Mouse (Mus musculus) limb, embryonic 14.5 days (tissue): Measurements from ENCODE around the gene Wdr34. TPM values are rescaled to one million over a fixed set of nuclear protein-coding genes. Genes with fewer than 3 reads are reported as not detected.
"Not testable (repeated sequence)": the region's sequence is repeated elsewhere in the genome, so short reads cannot be mapped to it uniquely, and the experiment has no call there.

Source experiments
- ATAC-seq: fragments of 200-750 bp; cut with Nextera tagmentation; 2 replicates; pipeline ENCODE4 v1.8.0; 2017; ENCODE audit warnings: low read depth, moderate number of reproducible peaks, moderate TSS enrichment; ENCODE audit not compliant: low FRiP score
- DNase-seq: peaks from one replicate; pipeline ENCODE4 v3.0.0-alpha.2; 2015; ENCODE audit warnings: low spot score
- H3K27ac ChIP-seq: fragments of 300-500 bp; sonication (generic); replicated peaks from 2 replicates; pipeline ENCODE4 v1.5.1; 2014; ENCODE audit warnings: low read depth, mild to moderate bottlenecking, low read length, moderate library complexity, mixed read lengths
- H3K27me3 ChIP-seq: fragments of 300-500 bp; sonication (generic); 2 replicates; pipeline ENCODE4 v1.6.1; 2014; ENCODE audit warnings: low read length, mixed read lengths; ENCODE audit not compliant: control insufficient read depth, insufficient read depth
- H3K36me3 ChIP-seq: fragments of 300-500 bp; sonication (generic); 2 replicates; pipeline ENCODE4 v1.6.1; 2014; ENCODE audit warnings: mild to moderate bottlenecking, low read length, moderate library complexity, mixed read lengths; ENCODE audit not compliant: control insufficient read depth, insufficient read depth
- H3K4me1 ChIP-seq: fragments of 300-500 bp; sonication (generic); 2 replicates; pipeline ENCODE4 v1.6.1; 2014; ENCODE audit warnings: antibody characterized with exemption, low read length, mixed read lengths; ENCODE audit not compliant: control insufficient read depth, insufficient read depth
- H3K4me2 ChIP-seq: fragments of 300-500 bp; sonication (generic); replicated peaks from 2 replicates; pipeline ENCODE4 v1.6.1; 2014; ENCODE audit warnings: low read depth, mild to moderate bottlenecking, low read length, moderate library complexity; ENCODE audit not compliant: severe bottlenecking
- H3K4me3 ChIP-seq: fragments of 300-500 bp; sonication (generic); replicated peaks from 2 replicates; pipeline ENCODE4 v1.5.1; 2014; ENCODE audit warnings: low read length
- H3K9ac ChIP-seq: fragments of 300-500 bp; sonication (generic); 2 replicates; pipeline ENCODE4 v1.6.1; 2014; ENCODE audit warnings: mild to moderate bottlenecking, low read depth, low read length, moderate library complexity; ENCODE audit not compliant: severe bottlenecking
- H3K9me3 ChIP-seq: fragments of 300-500 bp; sonication (generic); 2 replicates; pipeline ENCODE4 v1.6.1; 2016; ENCODE audit warnings: low read length; ENCODE audit not compliant: control insufficient read depth
- POLR2A ChIP-seq: fragments of 200-500 bp; IDR thresholded peaks from 2 replicates; pipeline ENCODE4 v1.8.0; 2012; ENCODE audit warnings: inconsistent platforms, mild to moderate bottlenecking, moderate library complexity, borderline replicate concordance; ENCODE audit not compliant: insufficient read depth, insufficient read length; ENCODE audit errors: extremely low read depth
- WGBS: fragments of 180-500 bp; shearing (Covaris S2); extraction: QIAGEN DNeasy Blood & Tissue Kit; methylation state at CpG from one replicate; pipeline ENCODE4 v1.1.7; 2014; 5-methylcytosine and 5-hydroxymethylcytosine counted together
- polyA plus RNA-seq, 2 experiments: library from polyadenylated mRNA; depleted of rRNA in 1 of 2; stranded (reverse) in 1 of 2; unstranded in 1 of 2; fragments of >200 nt; fragmentation: Nextera tagmentation in 1 of 2; extraction: Ambion mirVana in 1 of 2; gene quantifications; 2 replicates each; pipeline versions ENCODE4 v1.2.1 to v1.2.3; 2012 to 2014

Wdr34 gene
- polyA plus RNA-seq, 2 experiments = 30.1 to 44.0 TPM

DNA sequence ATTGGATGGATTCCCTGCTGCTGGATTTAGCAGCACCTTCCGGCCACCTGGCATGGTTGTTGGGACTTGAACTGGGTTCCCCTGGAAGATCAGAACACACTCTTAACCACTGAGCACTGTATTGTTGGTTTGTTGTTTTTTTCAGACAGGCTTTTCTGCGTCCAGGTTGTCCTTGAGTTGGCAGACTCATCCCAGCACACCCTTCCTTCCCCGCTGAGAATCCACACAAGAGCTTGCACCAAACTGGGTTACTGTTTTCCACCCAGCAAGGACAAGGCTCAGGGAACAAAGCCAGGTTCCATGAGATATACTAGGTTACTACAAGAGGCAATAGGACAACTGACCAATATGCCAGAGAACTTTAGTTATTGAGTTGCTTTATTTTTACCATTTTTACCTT, 8.1 kb upstream of the Wdr34 start:
- Histone ChIP-seq H3K27me3 (no peaks in the 10 kb centered on the region), H3K9me3 (no peaks in the 10 kb centered on the region), H3K9ac (no peak overlapping the region), H3K27ac (no peak overlapping the region), H3K36me3 (no peaks in the 10 kb centered on the region), H3K4me1 (no peaks in the 10 kb centered on the region), H3K4me2 (no peak overlapping the region), H3K4me3 (no peak overlapping the region)
- no peak for DNase-seq
- TF ChIP-seq POLR2A = no peak
- ATAC-seq = no peak
- 93% methylated on average over 3 of the region's 3 CpGs for whole genome bisulfite sequencing

DNA sequence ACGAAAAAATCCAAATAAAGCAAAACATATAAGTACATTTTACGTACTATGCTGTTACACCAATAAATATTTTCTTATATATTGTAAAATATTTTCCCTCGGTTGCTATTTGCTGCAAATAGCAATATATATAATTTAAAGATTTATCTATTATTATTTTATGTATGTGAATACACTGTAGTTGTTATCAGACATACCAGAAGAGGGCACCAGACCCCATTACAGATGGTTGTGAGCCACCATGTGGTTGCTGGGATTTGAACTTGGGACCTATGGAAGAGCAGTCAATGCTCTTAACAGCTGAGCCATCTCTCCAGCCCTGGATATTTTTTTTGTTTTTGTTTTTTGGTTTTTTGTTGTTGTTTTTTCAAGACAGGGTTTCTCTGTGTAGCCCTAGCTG, 6.6 kb upstream of the Wdr34 start:
- not testable (repeated sequence) for H3K9ac ChIP-seq, ATAC-seq, H3K27ac ChIP-seq, DNase-seq, H3K27me3 ChIP-seq, H3K4me2 ChIP-seq, H3K4me1 ChIP-seq, H3K9me3 ChIP-seq, H3K4me3 ChIP-seq, H3K36me3 ChIP-seq
- WGBS = 89% methylated on average over 3 of the region's 3 CpGs

DNA sequence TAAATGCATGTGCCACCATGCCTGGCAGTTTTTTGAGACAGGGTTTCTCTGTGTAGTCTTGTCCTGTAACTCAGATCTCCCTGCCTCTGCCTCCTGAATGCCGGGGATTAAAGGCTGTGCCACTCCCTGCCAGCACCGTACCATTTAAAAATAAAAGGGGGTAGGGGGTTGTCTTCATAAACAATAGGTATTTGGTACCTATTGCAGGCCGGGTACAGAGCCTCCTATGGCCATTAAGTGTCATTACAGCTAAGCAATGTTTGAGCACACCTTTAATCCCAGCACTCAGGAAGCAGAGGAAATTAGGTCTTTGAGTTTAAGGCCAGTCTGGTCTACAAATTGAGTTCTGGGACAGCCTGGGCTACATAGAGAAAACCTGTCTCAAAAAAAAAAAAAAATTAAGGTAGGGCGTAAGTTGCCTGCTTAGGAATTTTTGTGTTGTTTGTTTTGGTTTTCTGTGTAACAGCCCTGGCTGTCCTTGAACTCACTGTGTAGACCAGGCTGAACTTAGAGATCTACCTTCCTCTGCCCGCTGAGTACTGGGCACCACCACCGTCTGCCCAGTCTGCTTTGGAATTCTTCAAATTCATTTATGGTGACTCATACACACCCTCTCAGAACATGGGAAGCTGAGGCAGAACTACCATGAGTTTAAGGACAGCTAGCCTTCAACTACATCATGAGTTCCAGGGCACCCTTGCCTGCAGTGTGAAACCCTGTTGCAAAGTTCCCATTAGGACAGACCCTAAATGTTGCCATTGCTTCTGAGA, 3.5 kb upstream of the Wdr34 start:
- Histone ChIP-seq H3K27me3 (no peaks in the 10 kb centered on the region), H3K27ac (no peak overlapping the region), H3K4me1 (no peaks in the 10 kb centered on the region), H3K4me2 (no peak overlapping the region), H3K9ac (no peak overlapping the region), H3K4me3 (no peak overlapping the region), H3K9me3 (no peaks in the 10 kb centered on the region), H3K36me3 (no peaks in the 10 kb centered on the region)
- DNase-seq = no peak
- ATAC-seq = no peak
- no peak for TF ChIP-seq POLR2A
- 30% methylated on average over 6 of the region's 6 CpGs for WGBS

DNA sequence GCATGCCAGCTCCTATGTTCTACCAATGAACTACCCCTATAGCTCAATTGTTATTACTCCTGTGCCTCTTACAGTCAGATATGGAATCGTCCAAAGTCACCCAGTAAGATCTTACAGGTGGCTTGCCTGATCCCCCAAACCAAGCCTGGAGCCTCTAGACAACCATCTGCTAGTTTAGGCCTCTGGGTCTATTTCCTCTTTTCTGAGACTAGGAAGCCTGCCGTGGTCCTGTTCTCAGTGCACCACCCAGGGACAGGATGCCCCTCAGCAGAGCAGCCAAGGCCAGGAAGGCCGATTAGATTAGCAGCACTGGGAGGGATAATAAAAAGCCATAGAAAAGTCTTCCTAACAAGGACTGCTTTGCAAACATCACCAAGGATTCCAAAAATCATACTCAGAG, 1.1 kb upstream of the Wdr34 start:
- Histone ChIP-seq H3K9ac (no peak overlapping the region), H3K4me1 (no peaks in the 10 kb centered on the region), H3K27ac (no peak overlapping the region), H3K4me3 (no peak overlapping the region), H3K27me3 (no peaks in the 10 kb centered on the region), H3K36me3 (peaks cover 10% of the 10 kb centered on the region; the same call in 1 of the 2 replicates), H3K4me2 (no peak overlapping the region), H3K9me3 (no peaks in the 10 kb centered on the region)
- DNase-seq = no peak
- ATAC-seq = no peak
- TF ChIP-seq POLR2A = no peak
- WGBS = 87% methylated on average over 3 of the region's 3 CpGs

DNA sequence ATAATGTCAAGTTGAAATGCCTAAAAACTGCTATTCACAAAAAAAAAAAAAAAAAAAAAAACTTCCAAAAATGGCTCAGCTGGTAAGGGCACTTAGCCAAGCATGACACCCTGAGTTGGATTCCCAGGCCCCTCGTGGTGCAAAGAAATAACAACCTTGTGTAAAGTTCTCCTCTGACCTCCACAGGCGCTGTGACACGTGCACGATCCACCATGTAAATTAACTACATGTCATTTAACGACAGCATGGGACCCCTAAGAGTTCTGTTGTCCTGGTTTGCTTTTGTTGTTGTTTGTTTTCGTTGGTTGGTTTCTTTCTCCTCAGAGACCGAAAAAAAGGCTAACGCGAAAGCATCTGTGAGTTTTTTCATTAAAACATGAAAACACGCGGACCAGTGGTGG, 580 bp downstream of the Wdr34 start:
- Histone ChIP-seq H3K4me1 (no peaks in the 10 kb centered on the region), H3K36me3 (peaks cover 10% of the 10 kb centered on the region; the same call in 1 of the 2 replicates), H3K27ac (no peak overlapping the region), H3K9ac (peak overlapping the region; percentile 67), H3K4me3 (peak overlapping the region; percentile 69), H3K9me3 (no peaks in the 10 kb centered on the region), H3K27me3 (no peaks in the 10 kb centered on the region), H3K4me2 (peak overlapping the region; percentile 62)
- WGBS = 53% methylated on average over 11 of the region's 11 CpGs
- no peak for TF ChIP-seq POLR2A
- ATAC-seq (no peak), DNase-seq (no peak)
